ENCODE assay signal across 15 mouse cellular contexts in genomic region chr4:63420143-63420920, GRCm38 (mm10). TPM values are rescaled to one million over a fixed set of nuclear protein-coding genes. Genes with fewer than 3 reads are reported as not detected.
DNase-seq lines count a peak whose midpoint lies in the region; ATAC-seq and TF ChIP-seq lines count a peak whose summit lies in the region.
"Had no signal": no experiment of that assay in that cellular context is flagged by ENCODE, and none has a peak within 500 bp of the region (broad histone marks: within the 10 kb centered on the region; RNA-seq: fewer than 3 reads in every experiment).

No protein-coding gene starts in this region.

- H3K27ac ChIP-seq in forebrain, embryonic 11.5 days (ENCODE audit: low read depth, low read length): no peak overlapping the region
- H3K27ac ChIP-seq in forebrain, embryonic 12.5 days: no peak overlapping the region
- H3K27ac ChIP-seq in lung, embryonic 14.5 days (ENCODE audit: low read depth): no peak overlapping the region
- H3K27ac ChIP-seq in ES-E14 (ENCODE audit: insufficient read depth, low read depth, low read length, poor library complexity, severe bottlenecking): peak overlapping the region; percentile 58

- peak; percentile 47 for DNase-seq in forebrain, embryonic 11.5 days (ENCODE audit: low spot score)
- peak; percentile 51 for DNase-seq in lung, embryonic 14.5 days
- no peak for DNase-seq in lung, adult 18-20 months
- DNase-seq in ES-E14 (ENCODE audit: low read depth, low spot score) (peak; percentile 63), liver (no peak)
- peak; percentile 44 to 49 for DNase-seq in heart, postnatal 10 days
- DNase-seq in embryo, embryonic 10.5 days (ENCODE audit: low spot score): no peak
- DNase-seq: adrenal gland, adult 8-10 months; thymus, adult 2 months had no signal

- peaks cover 4% of the 10 kb centered on the region; the same call in 1 of the 2 replicates for H3K4me1 ChIP-seq in forebrain, embryonic 11.5 days (replicated peaks; ENCODE audit: control insufficient read depth, insufficient read depth, low read length)
- peaks cover 6% of the 10 kb centered on the region for H3K4me1 ChIP-seq in forebrain, embryonic 12.5 days
- H3K4me1 ChIP-seq in lung, embryonic 14.5 days (ENCODE audit: insufficient read depth): no peaks in the 10 kb centered on the region
- peaks cover 10 to 46% of the 10 kb centered on the region in 2 experiments for H3K4me1 ChIP-seq in ES-E14 (ENCODE audit: control insufficient read depth in 2 of 2, insufficient read depth in 2 of 2, low read length in 2 of 2, poor library complexity in 1 of 2)

- H3K36me3 ChIP-seq in forebrain, embryonic 11.5 days (ENCODE audit: control insufficient read depth, insufficient read depth, low read length): no peaks in the 10 kb centered on the region
- H3K36me3 ChIP-seq in forebrain, embryonic 12.5 days (replicated peaks): peaks cover 8% of the 10 kb centered on the region; the same call in 1 of the 2 replicates
- H3K36me3 ChIP-seq in lung, embryonic 14.5 days (ENCODE audit: insufficient read depth): no peaks in the 10 kb centered on the region
- no peaks in the 10 kb centered on the region; the same call in 1 of the 2 replicates for H3K36me3 ChIP-seq in ES-E14 (ENCODE audit: control insufficient read depth, insufficient read depth, low read length, poor library complexity, severe bottlenecking)

- WGBS in forebrain, embryonic 11.5 days: 65% methylated on average over 14 of the region's 14 CpGs
- 67% methylated on average over 14 of the region's 14 CpGs for WGBS in forebrain, embryonic 12.5 days
- WGBS in lung, embryonic 14.5 days: 62% methylated on average over 14 of the region's 14 CpGs

- H3K9ac ChIP-seq in forebrain, embryonic 11.5 days (ENCODE audit: low read length): no peak overlapping the region; the same call in 1 of the 2 replicates
- H3K9ac ChIP-seq in forebrain, embryonic 12.5 days: no peak overlapping the region
- no peak overlapping the region for H3K9ac ChIP-seq in lung, embryonic 14.5 days
- peak overlapping the region; percentile 33; the same call in 1 of the 2 replicates for H3K9ac ChIP-seq in ES-E14 (ENCODE audit: insufficient read depth, low read depth, low read length, poor library complexity, severe bottlenecking)

- no peaks in the 10 kb centered on the region for H3K9me3 ChIP-seq in forebrain, embryonic 11.5 days (ENCODE audit: control insufficient read depth, low read length)
- H3K9me3 ChIP-seq in forebrain, embryonic 12.5 days: no peaks in the 10 kb centered on the region
- no peaks in the 10 kb centered on the region for H3K9me3 ChIP-seq in lung, embryonic 14.5 days (ENCODE audit: low read depth, low read length)
- H3K9me3 ChIP-seq in ES-E14 (ENCODE audit: control insufficient read depth, insufficient read depth, low read depth, low read length): no peaks in the 10 kb centered on the region

- in situ Hi-C loops in ES-E14 (cut with MboI; ENCODE audit: low sequenced_read_pairs in 2 of 2, unreplicated experiment in 2 of 2): no loop called here

- intact Hi-C loops in heart, postnatal 10 days (cut with DNase I): loop anchor here (5.0 kb wide), 1 partner anchor 137 kb away; the partner anchor contains the start of gene Tmem268

- no peak overlapping the region for H3K4me3 ChIP-seq in forebrain, embryonic 11.5 days (ENCODE audit: low read depth, low read length)
- H3K4me3 ChIP-seq in forebrain, embryonic 12.5 days (replicated peaks): no peak overlapping the region
- no peak overlapping the region for H3K4me3 ChIP-seq in lung, embryonic 14.5 days (ENCODE audit: low read depth, low read length)
- H3K4me3 ChIP-seq in ES-E14 (ENCODE audit: insufficient read depth in 1 of 2, low read depth in 1 of 2, low read length in 2 of 2, poor library complexity in 1 of 2, severe bottlenecking in 1 of 2): no peak overlapping the region
- H3K4me3 ChIP-seq: megakaryocyte, embryonic 14.5 days had no signal

- no peak for TF ChIP-seq CTCF in lung, embryonic 14.5 days (IDR thresholded peaks at IDR 0.05; ENCODE audit: low read depth)

- no peak for ATAC-seq in forebrain, embryonic 11.5 days (replicated peaks; ENCODE audit: low FRiP score)
- ATAC-seq in forebrain, embryonic 12.5 days (ENCODE audit: low FRiP score): no peak
- ATAC-seq in lung, embryonic 14.5 days (ENCODE audit: insufficient read depth): no peak
- ATAC-seq: CD4-positive, CD25-positive, alpha-beta regulatory T cell, adult 4 months had no signal

- no peaks in the 10 kb centered on the region for H3K27me3 ChIP-seq in forebrain, embryonic 11.5 days (ENCODE audit: control insufficient read depth, insufficient read depth, low read length)
- peaks cover 3% of the 10 kb centered on the region; the same call in 1 of the 2 replicates for H3K27me3 ChIP-seq in forebrain, embryonic 12.5 days
- no peaks in the 10 kb centered on the region for H3K27me3 ChIP-seq in lung, embryonic 14.5 days (ENCODE audit: insufficient read depth, low read length)

- H3K4me2 ChIP-seq in forebrain, embryonic 11.5 days (ENCODE audit: low read depth, low read length, severe bottlenecking): no peak overlapping the region
- no peak overlapping the region for H3K4me2 ChIP-seq in forebrain, embryonic 12.5 days
- H3K4me2 ChIP-seq in lung, embryonic 14.5 days: no peak overlapping the region

TF ChIP-seq in ES-E14, 5 proteins besides CTCF, POLR2A, EP300 and RAD21:
- TF ChIP-seq ZC3H11A (IDR thresholded peaks at IDR 0.05; ENCODE audit: borderline replicate concordance, low read depth, low read length) (no peak), MAFK (IDR thresholded peaks at IDR 0.05; ENCODE audit: insufficient read depth, low read depth, low read length) (no peak), CHD2 (IDR thresholded peaks at IDR 0.05; ENCODE audit: low read depth, low read length) (no peak), ZNF384 (IDR thresholded peaks at IDR 0.05; ENCODE audit: low read depth, low read length) (no peak), HCFC1 (IDR thresholded peaks at IDR 0.05; ENCODE audit: borderline replicate concordance, insufficient read depth, low read length) (no peak)

RNA-seq across cellular contexts. Expression of gene Akna, which starts 17.2 kb away (rescaled TPM):
- 18.8 and 21.0 TPM in 2 replicates for polyA plus RNA-seq in forebrain, embryonic 11.5 days (2014; fragmentation: Nextera tagmentation; extraction: Ambion mirVana)
- polyA plus RNA-seq in forebrain, embryonic 12.5 days (2016; fragmentation: Nextera tagmentation; extraction: Ambion mirVana): 24.6 and 29.3 TPM in 2 replicates
- polyA plus RNA-seq in lung, embryonic 14.5 days (2014; fragmentation: Nextera tagmentation; extraction: Ambion mirVana): 11.2 and 12.6 TPM in 2 replicates
- total RNA-seq in ES-E14 (2012; rRNA removed): 2.7 TPM in 2 replicates
- 1 to 10 TPM; 5.4 to 6.1 TPM for total RNA-seq in heart, postnatal 10 days (2021)

RNA-seq across cellular contexts. Expression of gene Orm2, which starts 58.1 kb away (rescaled TPM):
- not detected in 2 replicates for polyA plus RNA-seq in forebrain, embryonic 11.5 days (2014; fragmentation: Nextera tagmentation; extraction: Ambion mirVana)
- polyA plus RNA-seq in forebrain, embryonic 12.5 days (2016; fragmentation: Nextera tagmentation; extraction: Ambion mirVana): not detected in 2 replicates
- not detected in 2 replicates for polyA plus RNA-seq in lung, embryonic 14.5 days (2014; fragmentation: Nextera tagmentation; extraction: Ambion mirVana)
- not detected in 2 replicates for total RNA-seq in ES-E14 (2012; rRNA removed)
- total RNA-seq in heart, postnatal 10 days (2021): not detected
- total RNA-seq: left cerebral cortex, postnatal 25 days had no signal
- polyA plus RNA-seq: heart, embryonic 16.5 days; kidney, embryonic 16.5 days had no signal

Comparison
In these comparisons a context has a peak if more than half of its experiments do, and no peak if none do; other contexts are left out.
1. DNase-seq: peak in forebrain, embryonic 11.5 days (single experiment), lung, embryonic 14.5 days (single experiment), ES-E14 (single experiment) and heart, postnatal 10 days (2 of 2); none in lung, adult 18-20 months (0 of 2), embryo, embryonic 10.5 days (single experiment) and liver (single experiment).